Mouse (Mus musculus) ES-E14 (cell line): ENCODE measurements at regions not wholly inside any gene's neighbourhood (a gene's known extent, or its start where the extent isn't known, plus 50 kb on each side); places are given as distances from the start of the nearest gene placed in this dataset.

ENCODE experiments used
- DNase-seq: peaks from one replicate; pipeline ENCODE4 v3.0.0-alpha.2; 2013; ENCODE audit warnings: low read depth, low spot score
- H3K27ac ChIP-seq: 2 replicates; pipeline ENCODE4 v1.5.1; 2012; ENCODE audit warnings: low read depth, mild to moderate bottlenecking, low read length, moderate library complexity, mixed read lengths; ENCODE audit not compliant: poor library complexity, insufficient read depth, severe bottlenecking
- H3K36me3 ChIP-seq: 2 replicates; pipeline ENCODE4 v1.6.1; 2012; ENCODE audit warnings: mild to moderate bottlenecking, low read length, moderate library complexity, mixed read lengths; ENCODE audit not compliant: control insufficient read depth, poor library complexity, insufficient read depth, severe bottlenecking
- H3K4me1 ChIP-seq, 2 experiments: fragments of 150-350 bp in 1 of 2; sonication (generic) in 1 of 2; 2 replicates each; pipeline ENCODE4 v1.6.1; 2012; ENCODE audit warnings: low read length in 2 of 2, mild to moderate bottlenecking in 1 of 2, mixed read lengths in 1 of 2; ENCODE audit not compliant: control insufficient read depth in 2 of 2, insufficient read depth in 2 of 2, poor library complexity in 1 of 2
- H3K4me3 ChIP-seq, 2 experiments: fragments of 150-350 bp in 1 of 2; sonication (generic) in 1 of 2; 2 replicates each; pipeline ENCODE4 v1.5.1; 2012; ENCODE audit warnings: low read length in 2 of 2, low read depth in 1 of 2, mild to moderate bottlenecking in 1 of 2, mixed read lengths in 1 of 2; ENCODE audit not compliant: insufficient read depth in 1 of 2, poor library complexity in 1 of 2, severe bottlenecking in 1 of 2
- H3K9ac ChIP-seq: 2 replicates; pipeline ENCODE4 v1.6.1; 2012; ENCODE audit warnings: low read depth, mild to moderate bottlenecking, low read length, mixed read lengths; ENCODE audit not compliant: poor library complexity, insufficient read depth, severe bottlenecking
- H3K9me3 ChIP-seq: fragments of 150-350 bp; sonication (generic); 2 replicates; pipeline ENCODE4 v1.6.1; 2012; ENCODE audit warnings: low read depth, mild to moderate bottlenecking, low read length; ENCODE audit not compliant: control insufficient read depth, insufficient read depth
- CHD2 ChIP-seq: IDR thresholded peaks from 2 replicates; pipeline ENCODE4 v1.6.1; 2014; ENCODE audit warnings: mild to moderate bottlenecking, low read depth, low read length, inconsistent platforms
- HCFC1 ChIP-seq: IDR thresholded peaks from 2 replicates; pipeline ENCODE4 v1.6.1; 2012; ENCODE audit warnings: low read length, inconsistent platforms, borderline replicate concordance; ENCODE audit not compliant: insufficient read depth
- MAFK ChIP-seq: IDR thresholded peaks from 2 replicates; pipeline ENCODE4 v1.6.1; 2014; ENCODE audit warnings: mild to moderate bottlenecking, low read depth, low read length, inconsistent platforms; ENCODE audit not compliant: insufficient read depth
- ZC3H11A ChIP-seq: IDR thresholded peaks from 2 replicates; pipeline ENCODE4 v1.6.1; 2012; ENCODE audit warnings: low read depth, mild to moderate bottlenecking, inconsistent platforms, low read length, borderline replicate concordance
- ZNF384 ChIP-seq: IDR thresholded peaks from 2 replicates; pipeline ENCODE4 v1.6.1; 2012; ENCODE audit warnings: low read depth, low read length, inconsistent platforms
- in situ Hi-C, 2 experiments: fragments of 600-800 bp; cut with MboI; formaldehyde crosslinking; loops; one replicate each; pipeline ENCODE4 v1.15.1; 2025; ENCODE audit warnings: low sequenced_read_pairs in 2 of 2, inconsistent platforms in 1 of 2; ENCODE audit not compliant: unreplicated experiment in 2 of 2

GRCm38 (mm10) chr13:99784314-99784713 is 116.6 kb downstream of the Cartpt start:
- no peaks in the 10 kb centered on the region for H3K36me3 ChIP-seq

GRCm38 (mm10) chr13:99782883-99783721 is 117.8 kb downstream of the Cartpt start:
- TF ChIP-seq MAFK (no peak), HCFC1 (no peak), ZC3H11A (no peak), ZNF384 (no peak), CHD2 (no peak)
- Histone ChIP-seq H3K9ac (no peak overlapping the region), H3K9me3 (no peaks in the 10 kb centered on the region), H3K36me3 (no peaks in the 10 kb centered on the region), H3K27ac (no peak overlapping the region), H3K4me3 (no peak overlapping the region), H3K4me1 (no peaks in the 10 kb centered on the region)
- DNase-seq, result no peak
- in situ Hi-C loops, result no loop called here

More at GRCm38 (mm10) chr13:99784314-99784713, 116.6 kb downstream of the Cartpt start:
- no peak overlapping the region for H3K4me3 ChIP-seq
- no peak overlapping the region for H3K27ac ChIP-seq
- no peak for DNase-seq
- in situ Hi-C loops, result no loop called here
- H3K9ac ChIP-seq, result no peak overlapping the region
- no peak for TF ChIP-seq CHD2
- no peaks in the 10 kb centered on the region for H3K4me1 ChIP-seq
- H3K9me3 ChIP-seq, result no peaks in the 10 kb centered on the region

- Histone ChIP-seq H3K36me3 (no peaks in the 10 kb centered on the region), H3K9ac (no peak overlapping the region), H3K9me3 (no peaks in the 10 kb centered on the region), H3K4me1 (no peaks in the 10 kb centered on the region), H3K4me3 (no peak overlapping the region), H3K27ac (no peak overlapping the region)
- TF ChIP-seq ZNF384, result no peak
- no peak for TF ChIP-seq MAFK
- no peak for TF ChIP-seq CHD2
- TF ChIP-seq ZC3H11A, result no peak
- no peak for TF ChIP-seq HCFC1
- DNase-seq, result no peak
- in situ Hi-C loops, result no loop called here
Measured at GRCm38 (mm10) chr13:99781616-99782015, 119.3 kb downstream of the Cartpt start.

- Histone ChIP-seq H3K4me3 (no peak overlapping the region), H3K4me1 (no peaks in the 10 kb centered on the region), H3K27ac (no peak overlapping the region), H3K36me3 (no peaks in the 10 kb centered on the region), H3K9ac (no peak overlapping the region), H3K9me3 (no peaks in the 10 kb centered on the region)
- no peak for TF ChIP-seq ZNF384
- TF ChIP-seq HCFC1, result no peak
- TF ChIP-seq MAFK, result no peak
- no peak for TF ChIP-seq CHD2
- TF ChIP-seq ZC3H11A, result no peak
- no peak for DNase-seq
- in situ Hi-C loops, result no loop called here
Measured at GRCm38 (mm10) chr13:99780751-99781460, 120.0 kb downstream of the Cartpt start.

DNA sequence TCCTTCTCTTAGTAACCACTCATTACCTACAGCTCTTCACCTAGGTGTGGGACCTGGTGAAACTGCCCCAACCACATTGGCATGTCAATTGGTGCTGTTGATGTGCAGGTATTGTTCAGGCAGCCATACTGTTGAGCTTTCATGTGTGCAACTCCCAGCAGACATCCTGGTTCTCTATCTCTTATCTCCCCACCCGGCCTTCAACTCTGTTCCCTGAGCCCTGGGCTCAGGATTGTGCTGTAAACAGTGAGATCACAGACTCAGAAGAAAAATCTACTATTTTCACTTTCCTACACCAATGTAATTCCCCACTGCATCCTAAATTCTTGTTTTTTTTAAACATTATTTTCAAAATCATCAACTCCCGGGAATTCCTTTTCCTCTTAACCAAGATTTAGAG is 122.1 kb downstream of the Cartpt start:
- Histone ChIP-seq H3K4me1 (no peaks in the 10 kb centered on the region), H3K4me3 (no peak overlapping the region), H3K27ac (no peak overlapping the region), H3K36me3 (no peaks in the 10 kb centered on the region), H3K9ac (no peak overlapping the region), H3K9me3 (no peaks in the 10 kb centered on the region)
- TF ChIP-seq MAFK, result no peak
- no peak for TF ChIP-seq HCFC1
- no peak for TF ChIP-seq CHD2
- TF ChIP-seq ZNF384, result no peak
- TF ChIP-seq ZC3H11A, result no peak
- DNase-seq, result no peak
- in situ Hi-C loops, result no loop called here
